Mouse (Mus musculus): ENCODE measurements at regions not wholly inside any gene's neighbourhood (a gene's known extent, or its start where the extent isn't known, plus 50 kb on each side); places are given as distances from the start of the nearest gene placed in this dataset.

GRCm38 (mm10) chr14:114869233-114869632, 222.8 kb upstream of the Gpc5 start:
- TF ChIP-seq CTCF (IDR thresholded peaks at IDR 0.05; ENCODE audit: low read depth, low read length), result no peak
- TF ChIP-seq EP300 (IDR thresholded peaks at IDR 0.05; ENCODE audit: insufficient read depth, low read depth, low read length), result no peak
